Mouse (Mus musculus): ENCODE data around the gene Hnrnpr. TPM values are rescaled to one million over a fixed set of nuclear protein-coding genes. Genes with fewer than 3 reads are reported as not detected.
A peak's percentile ranks its signal among the peaks of the same experiment; 100 is the strongest.

Gene Hnrnpr
- polyA plus RNA-seq (2015; fragmentation: Nextera tagmentation; extraction: Ambion mirVana) = 185 and 187 TPM in 2 replicates

DNA sequence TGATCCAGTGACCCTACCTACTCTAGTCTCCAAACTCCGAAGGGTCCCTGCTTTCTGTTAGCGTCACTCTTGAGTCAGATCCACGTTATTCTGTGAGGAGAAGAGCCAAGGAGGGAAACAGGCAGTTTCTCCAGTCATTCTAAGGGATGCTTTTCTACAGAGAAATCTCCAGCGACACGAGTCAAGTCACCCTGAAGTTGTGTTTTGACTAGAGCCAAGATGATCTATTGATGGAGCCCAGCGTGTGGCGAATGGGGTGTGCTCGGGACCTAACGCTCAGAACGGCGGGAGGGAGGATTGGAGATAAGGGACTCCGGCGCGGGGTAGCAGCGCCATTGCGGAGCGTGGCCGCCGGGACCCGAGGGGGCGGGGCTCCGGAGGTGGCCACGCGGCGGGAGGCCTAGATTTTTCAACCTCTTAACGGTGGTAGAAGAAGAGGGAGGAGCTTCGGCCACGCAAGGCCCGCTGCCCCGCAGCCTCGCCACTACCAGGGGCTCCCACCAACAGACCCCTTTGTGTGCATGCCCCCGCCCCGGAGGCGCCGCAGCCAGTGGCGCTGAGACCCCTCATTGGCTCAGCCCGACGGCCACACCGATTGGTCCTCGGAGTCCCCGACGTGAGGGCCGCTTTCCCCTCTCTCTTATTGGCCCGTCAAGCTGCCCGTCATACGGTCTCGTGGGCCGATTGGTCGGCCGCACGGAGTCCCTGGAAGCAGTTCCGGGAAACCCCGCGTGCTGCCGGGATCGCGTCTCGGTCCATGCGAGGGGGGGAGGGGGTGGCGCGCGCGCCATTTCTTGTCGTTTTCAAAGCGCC lies at the start of gene Hnrnpr:
Hnrnpr (plus strand) TSS at position 714 of the 813 bp plus-strand sequence.
- peak within 1 kb of the TSS; percentile 99 for H3K9ac ChIP-seq
- under 1% methylated on average over 64 of the region's 65 CpGs for WGBS
- no peaks in the 10 kb centered on the region for H3K9me3 ChIP-seq
- H3K36me3 ChIP-seq = no peaks in the 10 kb centered on the region
- peak; percentile 99 for ATAC-seq (ENCODE audit: borderline replicate concordance, extremely low read depth, low FRiP score, low TSS enrichment)
- H3K27me3 ChIP-seq = no peaks in the 10 kb centered on the region
- H3K4me1 ChIP-seq = peaks cover 36% of the 10 kb centered on the region
- H3K4me2 ChIP-seq = peak within 1 kb of the TSS; percentile 76
- peak within 1 kb of the TSS; percentile 97 for H3K27ac ChIP-seq
- H3K4me3 ChIP-seq = peak within 1 kb of the TSS; percentile 94

DNA sequence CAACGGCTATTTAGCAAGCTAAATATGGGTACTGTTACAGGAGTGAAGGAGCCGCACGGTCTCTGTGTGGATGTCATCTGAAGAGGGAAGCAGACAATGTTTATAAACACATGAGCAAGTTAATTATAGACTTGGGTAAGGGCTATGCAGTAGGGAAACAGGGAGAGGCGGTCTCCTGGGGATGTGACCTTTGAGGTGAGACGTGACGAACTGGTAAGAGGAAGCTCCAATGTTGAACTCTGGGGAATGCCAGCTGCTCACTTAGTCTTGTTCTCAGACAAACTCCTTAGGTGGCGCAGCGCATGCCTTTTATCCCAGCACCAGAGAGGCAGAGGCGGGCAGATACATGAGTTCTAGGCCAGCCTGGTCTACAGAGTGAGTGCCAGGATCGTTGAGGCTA lies 48.8 kb upstream of the Hnrnpr start:
- H3K27ac ChIP-seq = no peak overlapping the region; the same call in 1 of the 2 replicates
- no peak overlapping the region for H3K9ac ChIP-seq
- no peak overlapping the region for H3K4me3 ChIP-seq
- 46% methylated on average over 10 of the region's 10 CpGs for WGBS
- H3K4me2 ChIP-seq = no peak overlapping the region
- peaks cover 24% of the 10 kb centered on the region for H3K4me1 ChIP-seq
- no peak for ATAC-seq (ENCODE audit: borderline replicate concordance, extremely low read depth, low FRiP score, low TSS enrichment)
- H3K9me3 ChIP-seq = no peaks in the 10 kb centered on the region
- H3K36me3 ChIP-seq = no peaks in the 10 kb centered on the region
- H3K27me3 ChIP-seq = no peaks in the 10 kb centered on the region

DNA sequence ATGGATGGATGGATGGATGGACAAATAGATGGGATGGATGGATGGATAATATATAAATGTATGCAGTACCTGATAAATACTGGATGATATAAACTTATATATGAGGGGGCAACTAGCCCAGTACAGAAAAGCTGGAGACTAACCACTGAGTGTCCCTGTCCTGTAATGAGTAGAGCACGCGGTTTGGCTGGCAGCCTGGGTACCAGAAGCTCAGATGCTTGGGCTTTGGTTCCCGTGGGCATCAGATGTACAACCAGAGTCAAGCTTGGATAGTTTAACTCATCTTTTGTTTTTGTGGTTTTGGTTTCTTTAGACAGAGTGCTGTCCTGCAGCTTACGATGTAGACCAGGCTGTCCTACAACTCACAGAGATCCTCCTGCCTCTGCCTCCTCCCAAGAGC lies 47.2 kb upstream of the Hnrnpr start:
- Histone ChIP-seq H3K27ac (no peak overlapping the region), H3K4me3 (no peak overlapping the region), H3K36me3 (no peaks in the 10 kb centered on the region), H3K4me1 (peaks cover 24% of the 10 kb centered on the region), H3K27me3 (no peaks in the 10 kb centered on the region), H3K9ac (no peak overlapping the region), H3K9me3 (no peaks in the 10 kb centered on the region), H3K4me2 (no peak overlapping the region)
- WGBS = 93% methylated on average over 4 of the region's 4 CpGs
- ATAC-seq (ENCODE audit: borderline replicate concordance, extremely low read depth, low FRiP score, low TSS enrichment) = no peak

DNA sequence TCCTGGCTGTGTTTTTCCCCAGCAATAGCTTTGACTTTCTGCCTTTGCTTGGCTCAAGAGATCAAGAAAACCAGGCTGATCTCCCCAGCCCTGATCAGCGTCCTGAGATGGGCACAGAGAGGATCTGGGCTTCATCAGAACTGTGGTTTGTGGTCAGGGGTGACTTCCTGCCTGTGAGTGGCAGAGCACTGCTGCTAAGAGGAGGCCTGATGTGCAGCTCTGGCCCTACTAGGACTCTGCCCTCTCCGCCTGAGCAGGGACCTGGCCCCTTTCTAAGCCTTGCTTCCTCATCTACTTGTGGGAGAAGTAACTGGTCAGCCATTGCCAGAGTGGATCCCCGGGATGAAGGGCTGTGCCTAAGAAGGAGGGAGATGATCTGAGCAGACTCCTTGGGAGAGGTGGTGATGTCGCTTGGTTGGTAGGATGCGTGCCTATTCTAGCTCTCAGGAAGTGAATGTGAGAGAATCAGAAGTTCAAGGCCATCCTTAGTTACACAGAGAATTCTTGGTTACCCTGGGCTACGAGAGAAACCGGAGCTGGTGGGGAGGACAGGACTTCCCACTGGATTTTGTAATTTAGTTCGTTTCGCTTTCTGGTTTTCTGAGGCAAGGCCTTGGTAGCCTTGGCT lies 43.9 kb upstream of the Hnrnpr start:
- H3K9me3 ChIP-seq = no peaks in the 10 kb centered on the region
- H3K4me2 ChIP-seq = no peak overlapping the region
- no peaks in the 10 kb centered on the region for H3K27me3 ChIP-seq
- ATAC-seq (ENCODE audit: borderline replicate concordance, extremely low read depth, low FRiP score, low TSS enrichment) = no peak
- peaks cover 5% of the 10 kb centered on the region for H3K4me1 ChIP-seq
- H3K27ac ChIP-seq = no peak overlapping the region
- no peak overlapping the region for H3K4me3 ChIP-seq
- H3K9ac ChIP-seq = no peak overlapping the region
- no peaks in the 10 kb centered on the region for H3K36me3 ChIP-seq
- WGBS = 74% methylated on average over 9 of the region's 9 CpGs

DNA sequence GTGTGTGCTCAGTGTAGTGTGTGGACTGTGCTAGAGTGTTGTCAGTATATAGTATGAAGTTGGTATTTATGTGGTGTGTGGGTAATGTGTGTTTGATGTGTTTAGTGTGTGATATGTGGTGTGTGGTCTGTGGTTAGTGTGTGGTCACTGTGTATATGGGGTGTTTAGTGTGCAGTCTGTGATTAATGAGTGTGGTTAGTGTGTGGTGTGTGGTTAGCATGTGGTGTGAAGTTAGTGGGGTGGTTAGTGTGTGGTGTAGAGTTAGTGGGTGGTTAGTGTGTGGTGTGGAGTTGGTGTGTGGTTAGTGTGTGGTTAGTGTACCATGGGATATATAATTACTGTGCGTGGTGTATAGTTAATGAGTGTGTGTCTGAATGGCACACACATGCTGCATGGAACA lies 41.8 kb upstream of the Hnrnpr start:
- ATAC-seq (ENCODE audit: borderline replicate concordance, extremely low read depth, low FRiP score, low TSS enrichment) = no peak
- no peak overlapping the region for H3K4me3 ChIP-seq
- H3K27me3 ChIP-seq = no peaks in the 10 kb centered on the region
- 91% methylated on average over 1 of the region's 1 CpGs for WGBS
- H3K9ac ChIP-seq = no peak overlapping the region
- no peak overlapping the region for H3K4me2 ChIP-seq
- no peaks in the 10 kb centered on the region for H3K4me1 ChIP-seq
- no peaks in the 10 kb centered on the region for H3K36me3 ChIP-seq
- H3K27ac ChIP-seq = no peak overlapping the region
- H3K9me3 ChIP-seq = peaks cover 8% of the 10 kb centered on the region; the same call in 1 of the 2 replicates

DNA sequence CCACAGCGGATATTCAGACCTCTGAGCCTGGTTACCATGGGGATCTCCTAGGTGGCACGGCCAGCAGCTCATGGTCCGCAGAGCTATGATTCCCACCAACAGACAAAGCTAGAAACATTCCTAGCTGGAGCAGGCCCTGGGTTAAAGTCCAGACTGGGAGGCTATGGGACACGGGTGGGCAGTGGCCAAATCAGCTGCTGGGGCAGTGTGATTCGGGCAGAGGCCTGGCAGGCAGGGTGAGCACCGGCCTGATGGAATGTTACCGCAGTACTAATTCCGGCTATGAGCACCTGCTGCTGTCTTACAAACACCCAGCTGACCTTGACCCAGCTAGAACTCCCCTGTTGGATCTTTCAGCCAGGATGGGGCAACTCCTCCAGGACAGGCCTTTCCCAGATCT lies 40.1 kb upstream of the Hnrnpr start:
- WGBS = 83% methylated on average over 8 of the region's 8 CpGs

DNA sequence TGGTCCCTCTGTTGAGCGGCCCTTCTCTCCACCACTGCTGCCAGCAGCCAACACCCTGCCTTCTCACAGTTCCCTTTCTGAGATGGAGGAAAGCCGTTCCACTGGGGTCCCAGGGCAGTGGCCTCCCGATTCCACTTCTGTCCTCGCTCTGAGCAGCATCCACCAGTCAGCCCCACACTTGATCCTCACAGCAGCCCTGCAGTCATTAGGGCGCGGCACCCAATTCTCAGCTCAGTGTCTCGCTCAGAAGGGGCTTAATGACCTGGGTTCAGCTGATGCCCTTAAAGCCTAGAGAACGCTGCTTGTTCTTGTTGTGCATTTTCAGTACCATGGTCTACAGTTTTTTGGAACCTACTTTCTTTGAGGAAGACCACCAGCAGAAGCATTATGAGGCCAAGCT lies 29.6 kb upstream of the Hnrnpr start:
- H3K9me3 ChIP-seq = no peaks in the 10 kb centered on the region
- H3K27me3 ChIP-seq = no peaks in the 10 kb centered on the region
- no peak for ATAC-seq (ENCODE audit: borderline replicate concordance, extremely low read depth, low FRiP score, low TSS enrichment)
- no peak overlapping the region for H3K4me3 ChIP-seq
- H3K4me1 ChIP-seq = peaks cover 32% of the 10 kb centered on the region
- no peaks in the 10 kb centered on the region for H3K36me3 ChIP-seq
- no peak overlapping the region for H3K9ac ChIP-seq
- no peak overlapping the region for H3K27ac ChIP-seq
- WGBS = 80% methylated on average over 8 of the region's 8 CpGs
- no peak overlapping the region for H3K4me2 ChIP-seq

More for the DNA sequence above, 40.1 kb upstream of the Hnrnpr start:
- H3K27me3 ChIP-seq = no peaks in the 10 kb centered on the region
- H3K9ac ChIP-seq = no peak overlapping the region
- no peak overlapping the region for H3K4me3 ChIP-seq
- no peaks in the 10 kb centered on the region for H3K4me1 ChIP-seq
- no peak for ATAC-seq (ENCODE audit: borderline replicate concordance, extremely low read depth, low FRiP score, low TSS enrichment)
- no peak overlapping the region for H3K4me2 ChIP-seq
- peaks cover 8% of the 10 kb centered on the region; the same call in 1 of the 2 replicates for H3K9me3 ChIP-seq
- no peaks in the 10 kb centered on the region for H3K36me3 ChIP-seq
- no peak overlapping the region for H3K27ac ChIP-seq

DNA sequence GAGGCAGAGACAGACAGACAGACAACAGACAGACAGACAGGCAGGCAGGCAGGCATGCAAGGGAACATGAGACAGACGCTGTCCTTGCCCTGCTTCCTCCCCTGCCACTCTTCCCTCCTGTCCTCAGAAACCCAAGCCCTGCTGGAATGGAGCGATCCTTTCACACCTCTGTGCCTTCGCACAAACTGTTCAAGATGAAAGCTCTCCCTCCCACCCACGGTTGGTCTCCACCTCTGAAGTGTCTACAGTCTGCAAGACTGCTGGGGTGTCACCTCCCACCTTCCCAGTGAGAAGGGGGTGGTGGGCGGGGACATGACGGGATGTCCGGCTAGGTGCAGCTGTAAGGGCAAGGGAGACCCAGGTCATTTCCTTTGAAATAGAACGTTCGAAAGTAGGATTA lies 29.1 kb upstream of the Hnrnpr start:
- H3K9ac ChIP-seq = no peak overlapping the region
- H3K36me3 ChIP-seq = no peaks in the 10 kb centered on the region
- WGBS = 50% methylated on average over 9 of the region's 9 CpGs
- H3K27ac ChIP-seq = no peak overlapping the region
- no peaks in the 10 kb centered on the region for H3K9me3 ChIP-seq
- no peak overlapping the region for H3K4me2 ChIP-seq
- no peaks in the 10 kb centered on the region for H3K27me3 ChIP-seq
- no peak for ATAC-seq (ENCODE audit: borderline replicate concordance, extremely low read depth, low FRiP score, low TSS enrichment)
- H3K4me3 ChIP-seq = no peak overlapping the region
- peaks cover 34% of the 10 kb centered on the region for H3K4me1 ChIP-seq

DNA sequence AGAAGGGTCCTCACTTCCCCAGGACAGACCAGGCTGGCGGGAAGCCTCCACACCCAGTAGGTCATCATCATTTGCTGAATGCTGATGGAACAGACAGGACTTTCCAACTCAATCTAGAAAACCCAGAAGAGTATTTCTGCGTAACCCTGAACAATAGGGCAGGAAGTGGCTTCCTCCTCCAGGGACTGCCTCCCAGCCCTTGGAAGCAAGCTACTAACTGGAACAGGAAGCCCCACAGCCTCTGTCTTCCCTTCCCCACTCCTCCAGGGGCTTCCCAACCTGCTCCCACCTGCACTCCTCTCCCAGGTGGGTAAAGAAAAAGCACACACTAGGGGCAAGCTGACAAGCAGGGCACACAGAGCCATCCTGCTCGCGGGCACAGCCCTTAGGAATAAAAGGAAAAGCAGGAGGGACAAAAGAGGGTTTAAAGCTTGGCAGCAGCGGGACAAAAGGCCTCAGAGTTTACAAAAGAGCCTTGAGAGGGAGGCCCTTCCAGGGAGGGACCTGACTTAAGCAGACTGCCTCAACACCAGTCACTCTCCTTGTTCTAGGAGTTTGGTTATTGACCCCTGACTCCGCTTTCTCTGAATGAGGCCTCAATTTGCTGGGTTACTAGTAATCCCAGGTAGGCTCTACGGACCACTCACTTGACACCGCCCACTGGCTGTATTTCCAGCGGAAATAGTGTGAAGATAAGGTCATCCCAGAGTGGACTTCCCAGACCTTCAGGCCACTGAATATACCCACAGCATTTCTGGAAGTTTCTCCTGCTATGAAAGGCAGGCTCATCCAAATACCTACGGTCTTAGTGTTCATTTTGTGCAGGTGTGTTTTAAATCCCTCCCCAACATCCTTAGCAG lies 27.9 kb upstream of the Hnrnpr start:
- no peak for ATAC-seq (ENCODE audit: borderline replicate concordance, extremely low read depth, low FRiP score, low TSS enrichment)
- peak overlapping the region; percentile 95 for H3K27ac ChIP-seq
- peak overlapping the region; percentile 19; the same call in 1 of the 2 replicates for H3K4me2 ChIP-seq
- no peaks in the 10 kb centered on the region for H3K27me3 ChIP-seq
- 38% methylated on average over 10 of the region's 10 CpGs for WGBS
- H3K4me1 ChIP-seq = peaks cover 44% of the 10 kb centered on the region
- no peak overlapping the region for H3K4me3 ChIP-seq
- H3K9me3 ChIP-seq = no peaks in the 10 kb centered on the region
- H3K9ac ChIP-seq = peak overlapping the region; percentile 32; the same call in 1 of the 2 replicates
- peaks cover 8% of the 10 kb centered on the region for H3K36me3 ChIP-seq

DNA sequence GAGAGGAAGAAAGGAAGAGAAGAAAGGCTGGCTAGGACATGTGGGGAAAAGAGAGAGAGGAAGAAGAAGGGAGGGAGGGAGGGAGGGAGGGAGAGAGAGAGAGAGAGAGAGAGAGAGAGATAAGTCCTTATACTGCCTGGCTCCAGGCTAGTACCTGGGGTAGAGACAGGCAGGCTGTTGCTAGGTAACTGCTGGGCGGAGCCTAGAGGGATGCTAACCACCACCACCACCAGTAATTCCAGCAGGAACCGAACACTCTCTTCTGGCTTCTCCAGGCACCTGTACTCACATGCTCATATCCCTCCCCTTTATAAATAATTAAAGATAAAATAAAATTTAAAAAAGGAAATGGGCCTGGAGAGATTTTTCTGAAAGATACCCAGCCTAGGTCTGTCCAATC lies 27.0 kb upstream of the Hnrnpr start:
- Histone ChIP-seq H3K9ac (no peak overlapping the region), H3K27me3 (no peaks in the 10 kb centered on the region), H3K36me3 (peaks cover 17% of the 10 kb centered on the region), H3K27ac (peak overlapping the region; percentile 95), H3K4me1 (peaks cover 44% of the 10 kb centered on the region), H3K4me3 (no peak overlapping the region), H3K4me2 (peak overlapping the region; percentile 74), H3K9me3 (no peaks in the 10 kb centered on the region)
- 30% methylated on average over 2 of the region's 2 CpGs for WGBS
- no peak for ATAC-seq (ENCODE audit: borderline replicate concordance, extremely low read depth, low FRiP score, low TSS enrichment)

DNA sequence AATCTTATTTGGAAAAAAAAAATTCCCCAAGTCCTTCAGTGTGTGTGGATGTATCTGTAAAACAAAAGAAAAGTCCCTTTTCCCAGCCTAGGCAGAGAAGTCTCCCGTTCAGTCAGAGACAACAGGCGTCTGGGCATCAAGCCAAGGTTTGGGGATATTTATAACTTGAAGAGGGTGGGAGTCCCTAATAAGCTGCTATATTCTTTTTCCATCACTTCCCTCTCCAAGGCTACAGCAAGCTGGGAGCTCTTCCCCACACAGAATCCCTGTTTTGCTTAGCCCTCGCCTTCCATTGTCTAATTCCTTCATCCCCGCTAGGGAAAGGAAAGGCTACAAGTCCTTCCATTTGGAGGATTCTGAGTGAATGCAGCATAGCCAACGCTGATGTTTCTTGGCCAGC lies 26.3 kb upstream of the Hnrnpr start, which contains the start of gene Zfp46:
Zfp46 (plus strand) TSS at position 229 of the 400 bp plus-strand sequence.
- H3K9me3 ChIP-seq = no peaks in the 10 kb centered on the region
- H3K4me1 ChIP-seq = peaks cover 44% of the 10 kb centered on the region
- peak within 1 kb of the TSS; percentile 71 for H3K9ac ChIP-seq
- peaks cover 23% of the 10 kb centered on the region for H3K36me3 ChIP-seq
- ATAC-seq (ENCODE audit: borderline replicate concordance, extremely low read depth, low FRiP score, low TSS enrichment) = peak; percentile 23; the same call in 1 of the 2 replicates
- H3K27ac ChIP-seq = peak within 1 kb of the TSS; percentile 95
- 10% methylated on average over 5 of the region's 5 CpGs for WGBS
- peak within 1 kb of the TSS; percentile 74 for H3K4me2 ChIP-seq
- peak within 1 kb of the TSS; percentile 71 for H3K4me3 ChIP-seq
- no peaks in the 10 kb centered on the region for H3K27me3 ChIP-seq
